Mouse (Mus musculus) bone marrow, adult 2 months (tissue): ENCODE measurements at regions not wholly inside any gene's neighbourhood (a gene's known extent, or its start where the extent isn't known, plus 50 kb on each side); places are given as distances from the start of the nearest gene placed in this dataset.

Experiments
- CTCF ChIP-seq: fragments of 200-500 bp; IDR thresholded peaks from 2 replicates; pipeline ENCODE4 v1.5.1; 2011; ENCODE audit warnings: low read length, control low read depth; ENCODE audit not compliant: control insufficient read depth, insufficient read depth
- POLR2A ChIP-seq: fragments of 200-500 bp; IDR thresholded peaks from 2 replicates; pipeline ENCODE4 v1.6.1; 2011; ENCODE audit warnings: low read depth, mild to moderate bottlenecking, control low read depth, low read length, borderline replicate concordance; ENCODE audit not compliant: control insufficient read depth

GRCm38 (mm10) chr6:31305736-31306135 is 92.8 kb upstream of the Mkln1 start:
- no peak for TF ChIP-seq CTCF
- no peak for TF ChIP-seq POLR2A
